Mouse (Mus musculus) testis, postnatal 14 days (tissue): ENCODE measurements at regions not wholly inside any gene's neighbourhood (a gene's known extent, or its start where the extent isn't known, plus 50 kb on each side); places are given as distances from the start of the nearest gene placed in this dataset.

Experiments
- DNase-seq: peaks from one replicate; pipeline ENCODE4 v3.0.0; 2021; ENCODE audit warnings: low spot score

DNA sequence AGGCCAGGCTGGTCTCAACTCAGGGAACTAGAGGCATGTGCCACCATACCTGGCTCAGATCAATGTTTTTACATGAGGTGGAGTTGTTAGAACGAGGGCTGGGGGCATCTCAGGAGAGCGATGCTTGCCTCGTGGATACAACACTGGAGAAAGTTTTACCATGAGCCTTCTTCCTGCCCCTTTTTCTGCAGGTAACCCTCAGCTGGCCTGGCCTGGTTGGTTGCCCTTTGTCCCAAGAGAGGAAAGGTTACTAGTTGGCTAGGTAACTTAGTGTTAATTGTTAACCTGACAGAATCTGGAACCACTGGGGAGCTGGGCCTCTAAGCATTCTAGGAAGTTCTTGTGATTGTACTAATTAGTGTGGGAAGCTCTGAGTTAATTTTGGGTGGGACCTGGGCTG, 81.0 kb upstream of the Sertad2 start:
- no peak for DNase-seq

DNA sequence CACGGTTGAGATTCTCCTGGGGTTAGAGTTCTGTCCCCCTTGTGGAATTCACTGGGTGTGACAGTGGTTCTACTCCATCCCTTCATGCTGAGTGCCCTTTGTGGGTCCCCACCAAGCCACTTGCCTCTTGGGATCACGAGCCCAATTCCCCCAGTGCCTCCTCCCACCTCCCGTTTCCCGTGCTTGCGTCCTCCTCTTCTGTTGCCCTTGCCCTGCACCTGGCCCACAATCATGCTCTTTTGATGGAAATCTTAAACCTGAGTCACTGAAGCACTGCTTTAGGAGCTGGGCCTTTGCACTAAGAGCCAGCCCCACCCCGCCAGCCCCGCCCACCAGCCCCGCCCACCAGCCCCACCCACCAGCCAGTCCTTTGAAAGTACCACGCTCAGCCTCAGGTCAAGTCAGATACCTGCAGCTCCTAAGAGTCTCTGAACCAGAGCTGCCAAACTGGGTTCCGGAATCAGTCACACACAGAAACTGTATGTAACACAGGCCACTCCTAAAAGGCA, 79.8 kb upstream of the Sertad2 start:
- no peak for DNase-seq

DNA sequence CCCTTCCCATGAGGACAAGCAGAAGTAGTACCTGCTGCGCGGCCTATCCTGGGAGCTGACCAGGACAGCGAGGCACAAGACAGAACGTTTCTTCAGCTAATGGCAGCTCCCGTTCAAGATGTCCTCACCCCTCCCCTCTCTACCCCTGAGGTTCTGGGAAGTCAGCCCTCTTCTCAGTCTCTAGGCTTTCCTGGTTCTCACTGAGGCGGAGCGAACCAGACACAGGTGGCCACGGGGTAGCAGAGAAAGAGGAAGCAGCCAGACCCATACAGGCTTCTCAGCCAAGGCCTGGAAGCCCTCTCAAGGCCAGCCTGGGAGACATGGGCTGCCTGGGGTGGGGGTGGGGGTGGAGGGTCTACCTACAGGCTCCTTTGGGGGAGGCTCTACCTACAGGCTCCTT, 78.5 kb upstream of the Sertad2 start:
- no peak for DNase-seq

DNA sequence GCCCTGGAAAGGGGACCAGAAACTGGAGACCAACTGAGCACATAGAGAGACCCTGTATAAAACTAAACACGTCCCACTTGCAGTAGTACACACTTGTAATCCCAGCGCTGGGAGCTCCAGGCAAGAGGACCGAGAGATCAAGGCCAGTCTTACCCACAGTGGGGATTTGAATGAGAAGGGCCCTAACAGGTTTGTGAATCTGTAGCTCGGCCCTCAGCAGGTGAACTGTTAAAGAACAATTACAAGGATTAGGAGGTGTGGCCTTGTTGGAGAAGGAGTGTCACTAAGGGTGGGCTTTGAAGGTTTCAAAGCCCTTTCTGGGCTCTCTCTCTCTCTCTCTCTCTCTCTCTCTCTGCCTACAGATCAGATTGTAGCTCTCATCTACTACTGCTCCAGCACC, 76.5 kb upstream of the Sertad2 start:
- DNase-seq = no peak

DNA sequence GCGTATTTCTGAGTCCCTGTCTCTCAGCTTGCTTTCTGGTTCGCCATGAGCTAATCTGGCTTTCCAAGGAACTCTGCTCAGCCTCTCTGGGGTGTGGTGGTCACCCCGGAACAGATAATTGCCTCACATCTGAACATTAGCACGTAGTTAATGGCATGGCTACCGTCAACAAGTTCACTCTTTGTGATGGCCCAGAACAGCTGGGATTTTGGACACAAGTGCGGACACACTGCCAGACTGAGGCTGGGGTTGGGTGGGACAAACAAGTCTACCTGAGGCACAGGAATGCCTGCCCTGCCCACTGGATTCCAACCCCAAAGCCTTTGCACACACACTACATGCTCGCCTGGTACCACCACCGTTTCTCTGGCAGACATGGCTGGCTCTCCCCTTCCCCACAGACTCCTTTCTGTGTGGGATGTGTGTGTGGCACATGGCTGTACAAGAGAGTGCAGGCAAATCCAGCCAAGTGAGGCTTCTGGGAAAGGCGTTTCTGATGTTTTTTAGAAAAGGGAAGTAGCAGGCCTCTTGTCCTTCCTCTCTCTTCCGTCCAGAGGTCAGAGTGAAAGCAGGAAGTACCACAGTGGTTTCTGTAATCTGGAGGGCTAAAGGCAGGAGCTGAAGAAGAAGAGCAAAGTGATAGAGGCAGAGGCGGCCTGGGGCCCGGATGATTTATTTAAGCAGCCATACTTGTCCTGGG, 74.6 kb upstream of the Sertad2 start:
- DNase-seq = no peak

DNA sequence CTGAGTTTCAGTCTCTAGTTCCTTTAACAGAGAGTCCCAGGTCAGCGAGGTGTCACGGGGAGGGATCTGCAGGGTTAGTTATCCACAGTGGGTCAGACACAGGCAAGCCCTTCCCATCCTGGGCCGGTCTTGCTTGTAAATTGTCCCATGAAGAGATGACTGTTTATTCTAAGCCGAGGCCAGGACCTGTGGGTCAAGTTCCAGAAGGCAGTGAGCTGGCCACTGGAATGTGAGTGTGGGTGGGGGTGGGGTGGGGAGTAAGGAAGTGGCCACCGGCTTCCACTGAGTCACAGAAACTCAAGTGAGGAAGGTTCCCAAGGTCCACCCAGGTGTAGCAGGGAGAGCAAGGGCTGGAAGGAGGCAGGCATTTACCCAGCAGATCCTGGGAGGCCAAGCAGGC, 73.7 kb upstream of the Sertad2 start:
- DNase-seq = no peak

DNA sequence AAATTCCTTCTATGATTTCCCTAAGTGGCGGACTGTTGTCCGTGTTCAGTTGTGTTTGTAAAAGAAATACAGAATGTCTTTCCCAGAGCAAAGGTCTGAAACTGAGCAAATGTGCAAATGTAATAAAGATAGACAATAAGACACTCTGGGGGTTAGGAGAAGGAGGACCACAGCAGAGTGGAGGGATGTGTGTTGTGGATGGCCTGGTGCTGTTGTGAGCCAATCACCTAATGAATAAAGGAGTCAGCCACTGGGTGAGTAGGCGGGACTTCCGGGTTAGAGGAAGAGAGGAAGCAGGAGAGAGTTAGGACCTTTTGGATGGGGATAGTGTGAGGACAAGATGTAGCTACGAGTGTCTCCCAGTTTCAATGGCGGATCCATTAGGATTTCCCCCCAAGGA, 72.7 kb upstream of the Sertad2 start:
- no peak for DNase-seq

DNA sequence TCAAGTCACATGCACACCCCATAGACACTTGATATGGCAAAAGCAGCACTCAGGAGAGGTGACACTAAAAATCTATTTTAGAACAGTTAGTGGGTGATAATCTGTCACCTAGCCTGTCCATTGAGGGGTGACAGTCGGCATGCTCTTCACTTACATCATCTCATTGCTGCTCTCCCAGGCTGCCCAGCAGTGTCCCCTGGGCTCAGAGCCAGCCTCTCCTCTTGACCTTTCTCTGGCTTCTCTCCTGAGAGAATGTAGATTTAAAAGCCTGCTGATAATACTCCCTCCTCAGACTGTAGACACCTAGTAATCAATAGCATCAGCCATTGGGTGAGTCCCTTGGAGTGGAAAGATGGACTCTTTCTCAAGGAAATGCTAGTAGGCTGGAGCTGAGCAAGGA, 70.7 kb upstream of the Sertad2 start:
- no peak for DNase-seq

DNA sequence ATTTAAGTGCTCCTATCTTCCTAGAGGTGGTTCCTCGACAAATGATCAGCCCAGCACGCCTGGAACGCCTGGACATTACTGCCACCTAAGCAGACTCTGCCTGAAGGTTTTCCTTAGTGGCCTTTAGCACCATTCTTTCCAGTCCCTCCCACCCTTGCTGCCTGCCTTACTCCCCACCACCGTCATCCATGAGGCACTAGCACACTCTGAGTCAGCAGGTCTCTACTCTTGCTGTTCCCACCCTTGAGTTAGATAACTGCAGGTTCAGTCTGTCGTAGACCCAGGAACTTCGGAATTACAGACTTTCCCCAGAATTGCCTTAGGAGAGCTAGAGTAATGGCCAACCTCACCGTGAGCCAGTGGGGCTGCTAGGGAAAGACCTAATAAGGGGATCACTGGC, 67.4 kb upstream of the Sertad2 start:
- no peak for DNase-seq

DNA sequence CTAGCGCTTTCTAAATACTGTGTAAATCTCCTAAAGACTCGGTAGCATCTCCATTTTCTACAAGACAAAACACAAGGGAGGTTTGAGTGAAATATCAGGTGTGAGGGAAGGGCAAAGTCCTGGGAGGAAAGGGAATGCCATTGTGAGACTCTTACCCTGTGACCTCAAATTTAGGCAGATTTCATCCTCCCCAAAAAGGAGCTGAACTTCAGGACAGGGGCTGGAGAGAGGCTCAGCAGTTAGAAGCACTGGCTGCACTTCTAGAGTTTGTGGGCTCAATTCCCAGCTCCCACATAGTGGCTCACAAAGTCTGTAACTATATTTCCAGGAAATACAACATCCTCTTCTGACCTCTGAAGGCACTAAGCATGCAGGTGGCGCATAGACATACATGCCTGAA, 66.6 kb upstream of the Sertad2 start:
- DNase-seq = no peak

DNA sequence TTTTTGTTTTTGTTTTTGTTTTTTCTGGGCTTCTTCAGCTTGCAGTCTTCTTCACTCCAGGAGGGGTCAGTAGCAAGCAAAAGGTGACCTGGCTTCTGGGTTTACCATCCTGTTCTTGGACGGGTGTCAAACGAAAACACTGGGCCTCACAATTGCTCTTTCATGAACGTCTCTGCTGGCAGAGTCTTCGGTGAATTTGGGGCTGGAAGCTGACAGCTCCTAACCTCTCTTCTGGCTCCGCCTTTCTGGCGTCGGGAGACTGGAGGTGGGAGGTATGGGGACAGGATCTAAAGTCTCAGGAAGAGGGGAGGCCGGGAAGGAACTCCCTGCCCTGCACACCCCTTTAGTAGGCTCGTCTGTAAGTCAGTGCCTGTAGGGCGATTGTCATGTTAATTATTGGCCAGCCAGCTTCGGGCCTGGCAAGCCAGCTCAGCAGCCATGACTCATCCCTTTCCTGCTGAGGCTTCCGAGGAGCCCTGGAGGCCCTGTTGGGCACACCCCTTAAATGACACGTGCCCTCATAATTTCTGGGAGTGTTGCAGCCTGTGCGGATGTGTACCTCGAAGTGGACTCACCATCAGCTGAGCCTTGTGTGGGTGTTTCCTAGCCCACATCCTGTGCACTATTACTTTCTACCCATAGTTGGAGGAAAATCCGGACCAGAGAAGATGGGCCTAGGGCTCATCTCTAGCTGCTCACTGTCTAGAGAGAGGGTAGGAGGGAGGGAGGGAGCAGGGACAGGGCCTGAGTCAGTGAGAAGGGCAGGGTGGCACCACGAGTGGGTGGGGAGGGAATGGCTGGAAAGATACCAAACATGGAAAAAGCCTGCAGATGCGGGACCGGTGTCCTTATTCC, 65.6 kb upstream of the Sertad2 start:
- DNase-seq = peak; percentile 55

DNA sequence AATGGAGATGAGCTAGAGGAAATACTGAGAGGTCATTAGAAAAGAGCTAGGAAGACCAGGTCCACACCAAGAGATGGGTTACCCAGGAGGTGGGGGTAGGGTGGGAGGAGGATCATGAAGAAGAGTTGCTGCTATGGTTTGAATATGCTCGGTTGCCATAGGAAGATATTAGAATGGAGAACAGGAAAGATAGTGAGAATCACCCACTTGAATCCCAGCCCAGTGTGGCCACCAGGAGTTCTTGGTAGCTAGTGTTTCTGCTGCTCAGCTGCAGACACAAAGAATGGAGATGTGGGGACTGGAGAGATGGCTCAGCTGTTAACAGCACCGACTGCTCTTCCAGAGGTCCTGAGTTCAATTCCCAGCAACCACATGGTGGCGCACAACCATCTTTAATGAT, 62.4 kb upstream of the Sertad2 start:
- DNase-seq = no peak

DNA sequence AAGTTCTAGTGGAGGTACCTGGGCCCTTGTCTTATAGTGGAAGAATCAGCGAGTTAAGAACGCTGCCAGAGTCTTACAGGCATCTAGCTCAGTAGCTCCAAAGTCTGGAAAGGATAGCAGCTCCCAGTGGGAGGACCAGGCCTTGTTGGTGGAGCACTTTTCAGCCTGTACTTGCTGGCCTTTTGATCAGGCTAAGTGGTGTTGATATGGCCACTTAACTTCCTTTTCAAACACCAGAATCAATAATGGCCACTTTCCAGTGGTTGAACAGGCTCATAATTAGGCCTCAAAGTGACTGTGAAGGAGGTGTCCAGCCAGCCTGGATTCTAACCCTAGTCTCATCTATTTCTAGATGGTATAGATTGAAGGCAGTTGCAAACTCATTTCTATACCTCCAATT, 57.7 kb upstream of the Sertad2 start:
- no peak for DNase-seq
